Mouse (Mus musculus) kidney, postnatal 25 days (tissue): Measurements from ENCODE around the gene Fbxo42.

Experiments
- DNase-seq, 2 experiments: peaks; one replicate each; pipeline ENCODE4 v3.0.0; 2021; ENCODE audit warnings: mixed read lengths in 2 of 2

Gene Fbxo42

DNA sequence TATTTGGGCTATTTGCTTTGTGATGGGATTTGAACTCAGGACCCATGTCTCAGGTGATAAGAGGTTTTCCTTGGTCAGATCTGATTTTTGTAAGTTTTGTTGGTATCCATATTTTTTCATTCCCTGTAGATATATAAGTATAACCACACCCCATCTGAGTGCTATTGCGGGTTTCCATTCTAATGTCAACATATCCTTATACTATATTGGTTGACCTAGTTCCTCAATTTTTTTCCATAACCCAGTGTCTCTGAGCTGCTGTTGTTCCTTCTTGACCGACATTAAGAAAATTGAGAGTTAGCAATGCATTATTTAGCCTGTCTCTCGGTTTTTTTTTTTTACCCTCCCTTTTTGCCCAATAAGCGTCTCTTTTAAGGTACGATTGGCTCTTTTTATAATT, 75.0 kb downstream of the Fbxo42 start:
- DNase-seq = no peak

DNA sequence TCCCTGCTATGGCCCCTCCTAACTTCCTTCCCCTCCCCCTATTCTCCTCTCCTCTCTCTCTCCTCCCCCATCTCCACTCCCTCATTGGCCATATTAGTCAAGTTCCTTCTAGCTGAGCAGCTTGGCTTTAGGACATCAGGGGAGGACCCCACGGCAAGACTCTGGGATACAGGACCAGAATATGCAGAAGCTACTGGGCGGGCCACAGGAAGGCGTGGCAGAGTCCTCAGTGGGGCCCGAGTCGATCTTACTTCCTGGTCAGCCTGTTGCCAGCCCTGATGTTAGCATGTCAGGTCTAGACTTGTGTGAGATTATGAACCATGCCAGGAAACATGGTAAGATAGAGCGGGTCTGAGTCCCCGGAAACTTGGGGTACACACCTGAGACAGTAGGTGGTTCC, 81.0 kb downstream of the Fbxo42 start:
- peak in 1 of 2 experiments; percentile 2 for DNase-seq

GRCm38 (mm10) chr4:141233196-141233595, 85.5 kb downstream of the Fbxo42 start:
- peak in 1 of 2 experiments; percentile 22 for DNase-seq

- no peak for DNase-seq
Measured at GRCm38 (mm10) chr4:141235537-141236111, 87.9 kb downstream of the Fbxo42 start.

DNA sequence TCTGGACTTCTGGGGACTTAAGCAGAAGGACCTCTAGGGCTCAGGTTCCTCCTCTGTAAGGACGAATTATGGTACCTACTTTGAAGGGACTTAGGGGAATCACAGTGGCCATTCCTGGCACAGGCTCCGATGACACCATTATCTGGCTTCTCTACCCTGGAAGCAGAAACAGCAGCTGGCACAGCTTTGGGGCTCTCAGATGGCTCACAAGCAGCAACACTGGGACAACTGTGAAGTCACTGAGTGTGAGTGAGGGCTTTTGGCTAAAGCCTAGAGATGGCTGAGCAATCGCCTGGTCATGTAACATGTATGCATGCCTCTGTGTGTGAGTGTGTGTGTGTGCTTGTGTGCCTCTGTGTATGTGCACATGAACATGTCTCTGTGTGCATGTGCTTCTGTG, 89.1 kb downstream of the Fbxo42 start:
- peak in 1 of 2 experiments; percentile 20 for DNase-seq

- DNase-seq = peak in 1 of 2 experiments; percentile 1
Measured at GRCm38 (mm10) chr4:141238492-141239387, 91.0 kb downstream of the Fbxo42 start.

DNA sequence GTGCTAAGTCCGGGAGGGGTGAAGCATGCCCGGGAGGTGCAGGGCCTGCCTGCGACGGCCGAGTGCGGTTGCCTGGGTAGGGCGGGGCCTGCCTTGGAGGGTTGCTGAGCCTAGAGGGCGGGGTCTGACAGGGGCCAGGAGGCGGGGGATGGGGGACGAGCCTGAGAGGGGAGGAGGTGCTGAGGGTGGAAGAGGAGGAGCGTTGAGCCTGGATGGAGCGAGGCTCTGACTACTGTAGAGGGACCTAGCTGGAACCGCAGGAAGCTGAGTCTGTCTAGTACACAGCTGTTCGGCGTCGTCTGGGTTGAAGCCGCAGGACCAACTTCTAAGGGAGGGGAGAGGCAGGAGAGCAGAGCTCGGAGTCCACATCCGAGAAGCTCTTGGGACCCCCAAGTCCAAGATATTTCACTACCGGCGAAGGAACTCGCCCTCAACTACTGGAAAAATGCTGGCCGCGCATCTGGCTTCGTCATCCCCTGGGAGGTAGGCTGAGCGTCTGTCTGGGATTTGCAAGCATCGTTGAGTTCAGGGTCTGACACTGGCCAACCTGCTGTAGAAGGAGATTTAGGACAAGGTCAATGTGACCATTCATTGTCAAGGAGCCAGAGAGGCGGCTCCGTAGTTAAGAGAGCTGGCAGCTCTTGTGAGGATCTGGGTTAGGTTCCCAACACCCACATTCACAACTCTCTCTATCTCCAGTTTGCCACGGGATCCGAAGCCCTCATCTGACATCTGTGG, 91.8 kb downstream of the Fbxo42 start, which contains the start of gene Arhgef19:
Arhgef19 (plus strand) TSS at position 112 of the 738 bp plus-strand sequence.
- DNase-seq = peak; percentile 93 to 97

- DNase-seq = peak; percentile 79 to 89
Measured at GRCm38 (mm10) chr4:141240617-141241016, 92.9 kb downstream of the Fbxo42 start.

GRCm38 (mm10) chr4:141241861-141242260, 94.1 kb downstream of the Fbxo42 start:
- DNase-seq = peak in 1 of 2 experiments; percentile 35

GRCm38 (mm10) chr4:141242651-141243241, 95.0 kb downstream of the Fbxo42 start:
- peak; percentile 48 to 84 for DNase-seq

- peak in 1 of 2 experiments; percentile 22 for DNase-seq
Measured at GRCm38 (mm10) chr4:141243636-141244035, 95.9 kb downstream of the Fbxo42 start.

GRCm38 (mm10) chr4:141244401-141244800, 96.7 kb downstream of the Fbxo42 start:
- peak in 1 of 2 experiments; percentile 17 for DNase-seq

DNA sequence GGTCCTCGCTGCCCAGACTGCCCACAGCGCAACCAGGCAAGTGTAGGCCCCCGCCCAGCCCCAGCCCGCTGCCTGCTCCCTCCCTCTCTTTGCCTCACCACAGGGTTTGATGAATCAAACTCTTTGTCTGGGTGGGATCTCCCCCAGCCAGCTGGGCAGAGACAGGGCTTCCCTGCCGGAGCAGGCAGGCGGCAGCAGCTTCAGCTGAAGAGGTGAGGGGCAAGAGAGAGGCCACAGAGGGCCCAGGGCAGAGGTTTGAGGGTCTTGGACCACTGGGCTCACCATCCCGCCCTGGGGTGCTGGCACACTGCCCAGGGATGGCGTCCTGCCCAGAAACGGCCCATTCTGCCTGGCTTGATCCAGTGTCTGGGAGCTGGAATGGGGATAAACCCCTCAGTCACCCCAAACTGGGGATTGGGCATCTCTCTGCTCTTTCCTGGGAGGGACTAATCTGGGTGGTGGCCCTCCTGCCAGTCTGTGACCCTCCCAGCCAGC, 97.3 kb downstream of the Fbxo42 start:
- peak; percentile 71 for DNase-seq

GRCm38 (mm10) chr4:141246089-141246997, 98.6 kb downstream of the Fbxo42 start:
- no peak for DNase-seq

GRCm38 (mm10) chr4:141246998-141247350, 99.3 kb downstream of the Fbxo42 start:
- DNase-seq = peak in 1 of 2 experiments; percentile 30

GRCm38 (mm10) chr4:141247776-141248613, 100.3 kb downstream of the Fbxo42 start:
- DNase-seq = peak; percentile 20 to 56

DNA sequence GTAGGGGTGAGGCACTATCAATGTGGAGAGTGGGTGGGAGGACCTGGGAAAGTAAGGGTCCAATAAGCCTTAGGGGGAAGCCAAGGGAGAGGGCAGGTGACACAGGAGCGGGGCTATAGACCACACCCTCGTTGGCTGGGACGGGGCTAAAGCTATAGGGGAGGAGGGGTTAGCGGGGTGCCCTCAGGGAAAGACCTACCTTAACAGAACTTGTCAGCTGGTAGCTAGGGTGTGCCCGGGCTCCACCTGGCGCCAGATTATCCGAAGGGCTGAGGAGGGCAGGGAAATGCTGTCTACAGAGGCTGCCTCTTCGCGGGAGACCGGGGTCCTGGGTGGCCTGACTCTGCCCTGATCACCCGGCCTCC, 100.9 kb downstream of the Fbxo42 start:
- DNase-seq = no peak

GRCm38 (mm10) chr4:141249383-141249782, 101.7 kb downstream of the Fbxo42 start:
- DNase-seq = no peak

- no peak for DNase-seq
Measured at GRCm38 (mm10) chr4:141251071-141251470, 103.4 kb downstream of the Fbxo42 start.

GRCm38 (mm10) chr4:141252641-141253040, 104.9 kb downstream of the Fbxo42 start:
- peak in 1 of 2 experiments; percentile 28 for DNase-seq
